Mouse (Mus musculus): ENCODE data around the gene Mrpl3. TPM values are rescaled to one million over a fixed set of nuclear protein-coding genes. Genes with fewer than 3 reads are reported as not detected.
"Not testable (repeated sequence)": the region's sequence is repeated elsewhere in the genome, so short reads cannot be mapped to it uniquely, and the experiment has no call there.

Gene Mrpl3
- total RNA-seq, 2 experiments from 2014 or later, result 75.6 to 82.8 TPM

- intact Hi-C loops (cut with DNase I; ENCODE audit: low total_unique reads), result no loop called here
- no peak for DNase-seq
Measured at GRCm38 (mm10) chr9:105103893-105104292, 50.9 kb downstream of the Mrpl3 start.

- intact Hi-C loops (cut with DNase I; ENCODE audit: low total_unique reads); DNase-seq: not testable (repeated sequence)
Measured at GRCm38 (mm10) chr9:105125206-105125605, 72.2 kb downstream of the Mrpl3 start.

Other genes with a start within 250 kb of the Mrpl3 start
- gene Nudt16, start 78.6 kb downstream of the Mrpl3 start, total RNA-seq (2021), result 1 to 10 TPM; 5.6 to 6.0 TPM
- gene 1700080E11Rik, start 91.9 kb downstream of the Mrpl3 start, total RNA-seq (2021), result not detected